Mouse (Mus musculus) kidney, postnatal 0 days (tissue): Measurements from ENCODE around the gene Gh. TPM values are rescaled to one million over a fixed set of nuclear protein-coding genes. Genes with fewer than 3 reads are reported as not detected.

ENCODE experiments used
- ATAC-seq: fragments of 200-750 bp; cut with Nextera tagmentation; replicated peaks from 2 replicates; pipeline ENCODE4 v1.8.0; 2017; ENCODE audit warnings: low read depth, moderate number of reproducible peaks, moderate TSS enrichment, moderate library complexity; ENCODE audit not compliant: low FRiP score
- DNase-seq: peaks from one replicate; pipeline ENCODE4 v3.0.0-alpha.2; 2016; ENCODE audit warnings: low spot score
- H3K27ac ChIP-seq: fragments of 300-500 bp; sonication (generic); 2 replicates; pipeline ENCODE4 v1.5.1; 2014; ENCODE audit warnings: mild to moderate bottlenecking
- H3K27me3 ChIP-seq: fragments of 300-500 bp; sonication (generic); 2 replicates; pipeline ENCODE4 v1.6.1; 2014; ENCODE audit warnings: low read length, mixed read lengths; ENCODE audit not compliant: insufficient read depth
- H3K36me3 ChIP-seq: fragments of 300-500 bp; sonication (generic); 2 replicates; pipeline ENCODE4 v1.6.1; 2014; ENCODE audit warnings: low read length, mixed read lengths; ENCODE audit not compliant: insufficient read depth
- H3K4me1 ChIP-seq: fragments of 300-500 bp; sonication (generic); replicated peaks from 2 replicates; pipeline ENCODE4 v1.6.1; 2014; ENCODE audit warnings: antibody characterized with exemption, low read length, mixed read lengths; ENCODE audit not compliant: insufficient read depth
- H3K4me2 ChIP-seq: fragments of 300-500 bp; sonication (generic); 2 replicates; pipeline ENCODE4 v1.6.1; 2014; ENCODE audit warnings: mild to moderate bottlenecking, low read length, moderate library complexity, mixed read lengths
- H3K4me3 ChIP-seq: fragments of 300-500 bp; sonication (generic); replicated peaks from 2 replicates; pipeline ENCODE4 v1.5.1; 2014; ENCODE audit warnings: low read depth, low read length
- H3K9ac ChIP-seq: fragments of 300-500 bp; sonication (generic); 2 replicates; pipeline ENCODE4 v1.6.1; 2014; ENCODE audit warnings: low read depth, low read length
- H3K9me3 ChIP-seq: fragments of 300-500 bp; sonication (generic); replicated peaks from 2 replicates; pipeline ENCODE4 v1.6.1; 2016; ENCODE audit warnings: low read length, inconsistent platforms, mixed read lengths
- CTCF ChIP-seq: IDR thresholded peaks from 2 replicates; pipeline ENCODE4 v1.5.1; 2016; ENCODE audit warnings: antibody characterized with exemption, low read depth, mild to moderate bottlenecking, moderate library complexity
- WGBS: fragments of 180-500 bp; shearing (Covaris S2); extraction: QIAGEN DNeasy Blood & Tissue Kit; methylation state at CpG from one replicate; pipeline ENCODE4 v1.1.7; 2014; 5-methylcytosine and 5-hydroxymethylcytosine counted together
- polyA plus RNA-seq: library from polyadenylated mRNA; unstranded; fragments of >200 nt; fragmentation: Nextera tagmentation; extraction: Ambion mirVana; gene quantifications from 2 replicates; pipeline ENCODE4 v1.2.1, GENCODE M21; 2015

Gh gene
- polyA plus RNA-seq, 1 experiment from 2014 or later = not detected

DNA sequence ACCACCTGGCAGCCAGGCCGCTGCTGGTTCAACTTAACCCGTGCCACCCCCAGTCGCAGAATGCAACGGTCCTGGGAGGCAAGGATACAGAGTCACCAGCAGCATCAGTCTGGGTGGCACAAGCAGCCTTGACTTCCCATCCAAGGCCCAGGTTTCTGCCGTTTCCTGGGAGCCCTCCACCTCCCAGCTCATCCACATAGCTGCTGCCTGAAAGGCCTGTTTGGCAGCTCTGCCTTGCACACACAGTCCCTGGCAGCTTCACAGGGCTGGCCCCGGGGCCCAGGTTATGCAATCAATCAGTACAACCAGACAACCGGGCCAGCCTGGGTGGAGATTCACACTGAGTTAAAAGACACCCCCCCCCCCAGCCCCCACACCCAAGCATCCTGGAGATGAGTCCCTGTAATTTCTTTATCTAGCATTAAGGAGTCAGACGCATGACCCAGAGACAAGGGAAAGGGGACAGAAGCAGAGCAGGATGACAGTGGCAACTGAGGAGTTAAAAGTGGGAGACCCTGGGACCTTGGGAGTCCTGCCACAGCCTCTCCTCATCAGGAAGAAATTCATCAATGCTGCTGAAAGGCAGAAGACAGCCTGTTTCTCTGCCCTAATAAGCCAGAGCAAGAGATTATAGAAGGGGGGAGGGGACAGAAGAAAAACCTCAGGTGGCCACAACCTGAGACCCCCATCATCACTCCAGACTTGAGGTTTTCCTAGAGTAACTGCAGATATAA is 33.2 kb downstream of the Gh start:
- Histone ChIP-seq H3K9ac (peak overlapping the region; percentile 23; the same call in 1 of the 2 replicates), H3K4me1 (peaks cover 34% of the 10 kb centered on the region), H3K36me3 (peaks cover 41% of the 10 kb centered on the region), H3K9me3 (no peaks in the 10 kb centered on the region), H3K27me3 (no peaks in the 10 kb centered on the region), H3K4me2 (peak overlapping the region; percentile 40), H3K4me3 (no peak overlapping the region), H3K27ac (peak overlapping the region; percentile 70)
- TF ChIP-seq CTCF = no peak
- peak; percentile 46 for DNase-seq
- no peak for ATAC-seq
- 32% methylated on average over 8 of the region's 8 CpGs for WGBS

DNA sequence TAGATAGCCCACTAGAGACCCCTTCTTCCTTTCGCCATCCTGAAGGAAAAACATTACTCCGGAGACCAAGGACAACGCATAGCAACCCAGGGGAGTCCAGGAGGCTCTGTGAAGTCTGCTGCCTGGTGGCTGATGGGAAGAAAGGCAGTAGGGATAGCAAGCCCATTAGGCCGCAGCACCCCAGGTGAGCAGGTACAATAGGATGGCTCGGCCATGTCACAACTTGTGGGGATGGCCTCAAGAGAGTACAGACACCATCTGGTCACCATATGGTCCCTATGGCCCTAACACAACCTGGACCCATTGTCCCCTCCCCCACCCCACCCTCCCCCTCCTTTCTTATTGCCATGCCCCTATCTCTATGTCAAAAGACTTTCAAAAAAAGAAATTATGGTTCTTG is 33.8 kb downstream of the Gh start:
- DNase-seq = no peak
- no peaks in the 10 kb centered on the region for H3K27me3 ChIP-seq
- no peak for ATAC-seq
- H3K4me2 ChIP-seq = peak overlapping the region; percentile 40; the same call in 1 of the 2 replicates
- peaks cover 47% of the 10 kb centered on the region for H3K36me3 ChIP-seq
- H3K27ac ChIP-seq = no peak overlapping the region
- H3K9me3 ChIP-seq = no peaks in the 10 kb centered on the region
- 57% methylated on average over 5 of the region's 5 CpGs for WGBS
- H3K9ac ChIP-seq = no peak overlapping the region
- peaks cover 34% of the 10 kb centered on the region for H3K4me1 ChIP-seq
- no peak overlapping the region for H3K4me3 ChIP-seq
- no peak for TF ChIP-seq CTCF

DNA sequence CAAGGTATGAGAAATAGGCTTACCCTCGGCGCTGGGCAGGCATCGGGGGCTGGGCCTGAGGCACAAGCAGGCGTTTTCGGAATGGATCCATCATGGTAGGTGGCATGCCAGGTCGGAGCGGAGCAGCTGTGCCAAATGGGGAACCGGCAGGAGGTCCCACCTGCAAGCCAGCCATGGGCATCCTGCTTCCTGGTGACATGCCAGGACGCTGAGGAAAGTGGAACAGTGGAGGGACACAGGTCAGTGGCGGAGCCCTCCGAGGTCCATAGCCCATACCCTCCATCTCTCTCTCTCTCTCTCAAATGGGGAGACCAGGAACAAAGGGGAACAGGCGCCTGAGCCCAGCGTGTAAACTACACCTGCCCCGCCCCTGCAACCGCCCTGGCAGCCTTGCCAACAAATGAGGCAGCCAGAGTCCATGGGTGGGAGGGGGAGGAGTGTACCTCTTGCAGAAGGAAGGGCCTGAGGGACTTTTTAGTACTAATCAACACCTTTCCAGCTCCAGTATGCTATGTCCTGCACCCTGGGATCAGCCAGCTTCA is 34.3 kb downstream of the Gh start:
- WGBS = 62% methylated on average over 15 of the region's 15 CpGs
- Histone ChIP-seq H3K27ac (no peak overlapping the region), H3K4me2 (no peak overlapping the region), H3K4me1 (peaks cover 34% of the 10 kb centered on the region), H3K36me3 (peaks cover 52% of the 10 kb centered on the region), H3K9me3 (no peaks in the 10 kb centered on the region), H3K4me3 (no peak overlapping the region), H3K9ac (no peak overlapping the region), H3K27me3 (no peaks in the 10 kb centered on the region)
- TF ChIP-seq CTCF = no peak
- DNase-seq (no peak), ATAC-seq (no peak)

DNA sequence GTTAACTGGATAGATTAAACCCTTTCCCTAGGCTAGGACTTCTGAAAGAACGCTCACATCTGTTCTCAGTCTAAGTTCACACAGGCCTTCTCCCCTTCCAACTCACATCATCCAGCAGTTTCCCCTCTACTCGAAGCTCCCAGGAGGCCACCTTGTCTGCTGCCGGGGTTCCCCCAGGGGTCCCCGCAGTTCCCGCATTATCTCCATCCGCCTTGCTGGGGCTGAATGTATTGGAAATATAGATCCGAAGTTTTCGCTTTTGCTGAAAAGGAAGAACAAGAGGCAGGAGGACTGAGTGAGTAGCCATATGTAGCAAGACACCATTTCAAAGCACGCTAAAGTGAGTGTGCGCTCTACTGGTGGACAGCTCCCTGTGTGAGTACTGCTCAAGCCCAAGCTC is 35.2 kb downstream of the Gh start:
- H3K4me3 ChIP-seq = no peak overlapping the region
- H3K4me1 ChIP-seq = peaks cover 31% of the 10 kb centered on the region
- WGBS = 92% methylated on average over 10 of the region's 10 CpGs
- ATAC-seq (no peak), DNase-seq (no peak)
- no peak overlapping the region for H3K27ac ChIP-seq
- TF ChIP-seq CTCF = no peak
- H3K9ac ChIP-seq = no peak overlapping the region
- H3K27me3 ChIP-seq = no peaks in the 10 kb centered on the region
- H3K9me3 ChIP-seq = no peaks in the 10 kb centered on the region
- no peak overlapping the region for H3K4me2 ChIP-seq
- H3K36me3 ChIP-seq = peaks cover 62% of the 10 kb centered on the region

DNA sequence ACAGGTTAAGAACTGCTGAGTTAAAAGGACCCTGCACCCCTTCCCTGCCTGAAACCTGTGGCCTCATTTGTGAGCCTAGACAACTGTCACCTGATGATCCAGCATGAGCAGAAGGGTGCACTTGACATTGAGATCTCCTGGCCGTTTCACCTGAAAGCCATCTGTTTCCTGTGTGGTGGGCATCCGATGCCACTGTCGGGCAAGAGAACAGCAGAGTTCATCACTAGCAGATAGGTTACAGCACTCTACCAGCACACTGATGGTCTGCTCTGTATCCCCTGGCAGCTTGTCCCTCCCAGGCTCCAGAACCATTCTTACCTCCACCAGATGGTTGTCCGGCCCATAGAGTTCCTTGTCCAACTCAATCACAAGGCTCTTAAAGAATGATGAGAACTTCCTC is 36.1 kb downstream of the Gh start:
- no peak for DNase-seq
- H3K36me3 ChIP-seq = peaks cover 68% of the 10 kb centered on the region
- H3K9ac ChIP-seq = no peak overlapping the region
- no peak overlapping the region for H3K4me3 ChIP-seq
- H3K4me2 ChIP-seq = no peak overlapping the region
- TF ChIP-seq CTCF = no peak
- no peaks in the 10 kb centered on the region for H3K27me3 ChIP-seq
- H3K9me3 ChIP-seq = no peaks in the 10 kb centered on the region
- H3K27ac ChIP-seq = no peak overlapping the region
- no peak for ATAC-seq
- peaks cover 22% of the 10 kb centered on the region for H3K4me1 ChIP-seq
- 86% methylated on average over 4 of the region's 4 CpGs for WGBS

DNA sequence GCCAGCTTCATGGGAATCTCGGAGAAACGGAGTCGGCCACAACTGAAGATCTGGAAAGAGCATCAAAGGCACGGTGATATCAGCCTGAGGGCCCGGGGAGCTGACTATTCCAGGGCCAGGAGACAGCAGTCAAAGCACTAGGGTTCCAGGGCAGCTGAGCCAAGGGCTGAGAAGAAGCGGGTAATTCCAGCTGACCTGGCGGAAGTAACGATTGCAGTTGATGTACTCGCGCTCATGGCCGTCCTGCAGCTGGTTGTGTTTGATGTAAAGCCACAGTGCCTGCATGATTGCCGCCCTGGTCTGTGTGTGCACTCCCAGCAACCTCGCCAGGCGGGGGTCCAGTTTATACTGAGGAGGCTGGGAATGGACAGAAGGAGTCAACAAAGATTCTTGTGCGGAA is 36.7 kb downstream of the Gh start:
- 87% methylated on average over 15 of the region's 15 CpGs for WGBS
- no peak for TF ChIP-seq CTCF
- H3K27me3 ChIP-seq = no peaks in the 10 kb centered on the region
- no peak overlapping the region for H3K9ac ChIP-seq
- peaks cover 69% of the 10 kb centered on the region for H3K36me3 ChIP-seq
- H3K4me3 ChIP-seq = no peak overlapping the region
- no peaks in the 10 kb centered on the region for H3K9me3 ChIP-seq
- no peak overlapping the region for H3K4me2 ChIP-seq
- H3K27ac ChIP-seq = no peak overlapping the region
- peaks cover 17% of the 10 kb centered on the region for H3K4me1 ChIP-seq
- DNase-seq (no peak), ATAC-seq (no peak)
